Mouse (Mus musculus): ENCODE results near the gene Fanca.

Fanca gene

DNA sequence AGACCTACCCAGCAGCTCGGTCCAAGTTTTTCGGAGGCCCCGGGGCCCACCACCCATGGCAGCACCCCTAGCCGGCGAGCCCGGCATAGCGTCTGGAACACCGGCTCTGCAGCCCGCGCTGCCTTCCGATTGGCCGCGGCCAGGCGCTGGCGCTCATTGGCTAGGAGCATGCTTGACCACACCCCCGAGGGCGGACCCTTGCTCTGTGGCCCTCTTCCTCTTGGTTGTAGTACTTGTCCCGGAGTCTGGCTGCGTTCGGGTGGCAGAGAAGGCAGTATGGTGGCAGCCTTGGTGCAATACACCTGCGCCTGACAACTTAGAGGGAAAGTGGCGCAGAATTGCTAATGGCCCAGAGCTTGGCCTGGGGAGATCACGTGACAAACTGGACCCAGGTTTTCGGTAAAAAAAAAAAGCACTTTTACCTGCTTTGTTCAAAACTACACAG lies at the start of gene Fanca:
TSS of gene Fanca (minus strand) at position 110 of the 445 bp plus-strand sequence.
- DNase-seq (ENCODE audit: low read depth in 1 of 2, low spot score in 2 of 2), result peak; percentile 81 to 82

DNA sequence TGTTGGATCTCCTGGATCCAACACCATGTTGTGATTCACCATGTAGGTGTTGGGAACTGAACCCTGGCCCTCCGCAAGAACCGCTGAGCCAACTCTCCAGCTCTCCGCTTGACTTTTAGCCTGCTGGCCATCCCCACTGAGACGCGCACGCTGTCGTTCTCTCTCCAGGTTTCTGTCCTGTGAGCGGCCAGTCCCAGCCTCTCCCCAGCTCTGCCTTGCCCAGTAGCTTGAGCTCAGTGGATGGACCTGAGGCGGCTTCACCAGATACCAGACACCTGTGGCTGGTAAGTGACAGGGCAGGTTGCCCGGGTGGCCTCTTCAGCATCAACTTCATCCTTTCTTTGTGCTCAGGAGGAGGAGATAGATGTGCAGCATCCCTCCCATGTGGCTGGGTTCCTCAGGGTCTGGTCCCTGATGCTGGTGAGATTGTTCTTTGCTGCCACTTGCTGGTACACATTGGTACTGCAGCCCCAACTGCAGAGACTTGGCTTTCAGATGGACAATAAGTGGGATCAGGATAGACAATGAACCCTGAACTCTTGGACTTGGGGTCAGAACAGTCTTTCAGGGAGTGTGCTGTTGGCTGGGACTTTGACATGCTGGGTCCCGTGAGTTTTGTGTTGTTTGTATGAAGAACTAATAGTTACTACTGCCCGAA lies 42.8 kb upstream of the Fanca start:
- DNase-seq (ENCODE audit: low read depth in 1 of 2, low spot score in 2 of 2), result peak in 1 of 2 experiments; percentile 62

DNA sequence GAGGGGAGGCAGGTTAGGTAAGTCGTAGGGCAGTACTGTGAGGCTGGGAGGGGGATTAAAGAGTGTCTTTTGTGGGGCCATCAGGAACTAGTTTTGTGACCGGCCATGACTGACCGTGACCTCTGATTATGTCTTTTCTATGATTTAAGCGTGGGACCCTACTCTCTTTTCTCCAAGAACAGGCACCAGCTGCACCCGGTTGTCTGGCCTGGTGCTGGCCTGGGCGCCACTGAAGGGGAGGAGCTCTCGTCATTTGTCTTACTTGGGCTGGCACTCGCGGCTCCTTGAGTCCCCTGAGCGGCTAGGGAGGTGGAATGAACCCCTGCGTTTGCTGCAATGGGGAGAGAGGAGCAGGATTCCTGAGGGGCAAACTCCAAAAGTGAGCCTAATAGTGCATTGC lies 34.8 kb upstream of the Fanca start:
- no peak for DNase-seq (ENCODE audit: low read depth in 1 of 2, low spot score in 2 of 2)

DNA sequence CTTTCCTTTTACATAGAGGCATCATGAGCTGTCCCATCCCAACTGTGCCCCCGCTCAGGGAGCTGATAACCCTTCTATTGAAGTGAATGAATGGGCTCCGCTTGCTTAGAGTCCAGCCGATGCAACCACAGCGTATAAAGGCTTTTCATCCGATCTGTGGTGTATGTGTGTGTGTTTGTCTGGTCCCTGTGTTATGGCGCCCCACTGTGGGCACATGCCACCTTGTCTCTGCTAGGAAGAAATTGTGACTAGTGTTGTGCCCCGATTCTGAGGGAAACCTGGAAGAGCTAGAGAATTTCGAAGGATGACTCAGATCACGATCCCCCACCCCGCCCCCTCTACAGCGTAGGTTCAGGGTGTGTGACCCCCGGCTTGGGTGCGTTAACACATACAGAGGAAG lies 34.4 kb upstream of the Fanca start:
- no peak for DNase-seq (ENCODE audit: low read depth in 1 of 2, low spot score in 2 of 2)

DNA sequence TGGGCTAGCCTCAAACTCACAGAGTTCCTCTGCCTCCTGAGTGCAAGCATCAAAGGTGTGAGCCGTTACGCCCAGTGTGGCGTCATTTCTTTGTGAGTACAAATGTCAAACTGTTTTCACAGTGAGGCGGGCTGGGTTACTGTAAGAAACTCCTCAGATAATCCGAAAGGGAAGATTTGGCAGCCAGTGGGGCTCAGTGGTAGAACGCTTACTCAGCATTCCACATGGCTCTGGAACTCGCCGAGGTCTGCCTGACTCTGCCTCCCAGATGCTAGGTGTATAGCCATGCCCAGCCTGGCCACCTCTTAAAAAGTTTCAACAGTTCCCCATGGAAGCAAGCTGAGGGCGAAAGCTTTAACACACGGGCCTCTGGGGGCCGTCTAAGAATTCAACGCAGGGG lies 33.7 kb upstream of the Fanca start:
- no peak for DNase-seq (ENCODE audit: low read depth in 1 of 2, low spot score in 2 of 2)

DNA sequence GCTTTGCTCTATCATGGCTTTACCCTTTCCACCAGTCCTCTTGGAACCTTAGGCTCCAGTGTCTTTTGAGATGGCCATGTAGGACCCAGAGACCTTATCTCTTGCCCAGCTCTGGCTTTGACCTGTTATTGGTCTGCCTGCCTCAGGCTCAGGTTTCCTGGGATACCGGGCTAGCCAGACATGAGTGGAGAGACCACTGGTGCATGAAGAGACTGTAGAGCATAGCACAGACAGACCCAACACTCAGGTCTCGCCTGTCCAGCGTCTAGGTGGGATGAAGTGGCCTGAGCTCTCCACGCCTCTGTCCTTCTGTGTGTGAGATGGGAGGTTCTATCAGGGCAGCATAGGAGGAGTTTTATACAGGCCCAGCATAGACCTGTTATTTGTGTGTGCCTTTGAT lies 30.7 kb upstream of the Fanca start:
- no peak for DNase-seq (ENCODE audit: low read depth in 1 of 2, low spot score in 2 of 2)

DNA sequence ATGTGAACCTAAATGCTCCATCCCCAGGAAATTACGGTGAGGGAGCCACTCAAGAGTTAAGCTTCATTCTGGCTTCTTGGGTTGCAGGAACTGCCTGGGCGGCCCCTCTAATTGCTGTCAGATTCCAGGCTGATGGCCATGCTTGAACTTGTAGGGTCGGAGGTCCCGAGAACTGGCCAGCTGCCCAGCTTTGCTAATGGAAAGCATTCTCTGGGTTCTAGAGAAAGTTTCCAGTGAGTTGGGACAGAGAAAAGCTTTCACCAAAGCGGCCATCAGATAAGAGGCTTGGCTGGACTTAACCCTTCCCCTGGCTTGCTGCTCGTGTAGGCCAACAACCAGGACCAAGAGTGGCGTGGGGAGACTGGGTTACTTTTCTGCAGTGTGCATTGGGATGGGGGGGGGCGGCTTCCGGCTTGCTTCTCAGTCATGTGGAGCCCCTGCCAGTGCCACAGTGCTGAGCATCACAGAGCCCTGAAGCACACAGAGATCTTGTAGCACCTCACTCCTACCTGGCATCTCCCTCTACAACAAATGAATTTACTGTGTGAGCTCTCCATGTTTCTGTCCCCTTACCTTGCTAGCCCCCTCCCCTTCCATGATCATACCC lies 30.0 kb upstream of the Fanca start:
- DNase-seq (ENCODE audit: low read depth in 1 of 2, low spot score in 2 of 2), result no peak

DNA sequence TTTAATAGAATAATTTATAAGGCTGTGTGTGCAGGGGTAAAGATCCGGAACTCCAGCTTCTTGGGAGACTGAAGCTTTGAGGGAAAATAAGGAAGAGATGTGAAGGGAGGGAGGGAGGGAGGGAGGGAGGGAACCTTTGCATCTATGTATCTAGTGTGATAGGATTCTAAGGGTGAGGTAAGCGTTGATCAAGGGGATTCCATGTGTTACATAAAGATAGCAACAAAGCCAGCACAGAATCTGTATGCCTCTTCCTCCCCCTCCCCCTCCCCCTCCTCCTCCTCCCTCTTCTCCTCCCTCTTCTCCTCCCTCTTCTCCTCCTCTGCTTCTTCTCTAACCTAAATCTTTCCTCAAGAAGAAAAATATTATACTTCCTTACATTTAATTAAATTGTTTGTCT lies 28.9 kb upstream of the Fanca start:
- DNase-seq (ENCODE audit: low read depth in 1 of 2, low spot score in 2 of 2), result no peak

DNA sequence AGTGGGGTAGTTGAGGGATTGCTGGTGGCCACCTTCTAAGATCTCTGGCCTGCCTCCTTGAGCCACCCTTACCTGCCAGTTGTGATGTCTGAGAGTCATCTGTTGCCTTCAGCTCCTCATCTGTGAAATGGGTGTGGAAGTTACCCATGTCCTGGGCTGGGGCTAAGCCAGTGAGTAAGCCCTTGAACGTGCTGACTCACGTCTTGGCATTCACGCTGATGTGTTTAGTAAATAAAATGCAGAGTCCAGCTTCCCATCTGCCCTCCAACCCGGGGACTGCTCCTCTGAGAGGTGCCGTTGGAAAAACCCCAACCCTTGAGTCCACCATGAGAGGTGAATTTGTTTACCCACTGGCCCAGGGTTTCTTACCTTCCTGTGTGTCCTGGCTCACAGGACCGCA lies 27.5 kb upstream of the Fanca start:
- DNase-seq (ENCODE audit: low read depth in 1 of 2, low spot score in 2 of 2), result no peak

DNA sequence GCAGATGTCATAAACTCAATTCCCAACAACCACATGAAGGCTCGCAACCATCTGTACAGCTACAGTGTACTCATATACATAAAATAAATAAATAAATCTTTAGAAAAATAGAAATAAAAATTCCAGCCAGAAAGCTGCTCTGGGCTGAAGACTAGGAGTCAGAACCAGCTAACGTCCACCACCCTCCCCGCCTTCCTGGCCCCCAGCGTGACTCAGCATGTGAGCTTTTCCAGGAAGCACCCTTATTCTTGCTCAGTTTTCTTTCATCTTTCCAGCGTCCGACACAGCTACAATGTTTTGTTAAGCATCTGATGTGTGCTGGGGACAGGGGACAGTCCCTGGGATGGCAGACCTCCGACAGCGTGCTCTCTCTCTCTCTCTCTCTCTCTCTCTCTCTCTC lies 26.8 kb upstream of the Fanca start:
- DNase-seq (ENCODE audit: low read depth in 1 of 2, low spot score in 2 of 2), result no peak

DNA sequence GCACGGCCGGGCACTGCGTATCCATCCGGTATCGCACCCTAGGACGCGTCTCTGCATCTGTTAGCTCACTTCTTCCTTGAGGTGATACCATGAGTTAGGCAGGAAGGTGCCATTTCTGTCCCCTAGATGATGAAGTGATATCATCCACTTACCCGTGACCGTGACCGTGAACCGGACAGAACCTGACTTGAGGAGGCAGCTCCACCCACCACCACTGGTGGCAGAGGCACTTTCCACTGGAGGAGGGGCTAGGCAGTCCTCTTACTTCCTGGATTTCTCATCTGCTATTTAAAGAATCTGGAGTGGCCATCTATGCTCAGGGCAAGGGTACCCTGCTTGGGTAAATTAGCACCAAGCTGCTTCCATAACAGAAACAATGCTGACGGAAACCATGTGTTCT lies 25.0 kb upstream of the Fanca start:
- DNase-seq (ENCODE audit: low read depth in 1 of 2, low spot score in 2 of 2), result no peak

DNA sequence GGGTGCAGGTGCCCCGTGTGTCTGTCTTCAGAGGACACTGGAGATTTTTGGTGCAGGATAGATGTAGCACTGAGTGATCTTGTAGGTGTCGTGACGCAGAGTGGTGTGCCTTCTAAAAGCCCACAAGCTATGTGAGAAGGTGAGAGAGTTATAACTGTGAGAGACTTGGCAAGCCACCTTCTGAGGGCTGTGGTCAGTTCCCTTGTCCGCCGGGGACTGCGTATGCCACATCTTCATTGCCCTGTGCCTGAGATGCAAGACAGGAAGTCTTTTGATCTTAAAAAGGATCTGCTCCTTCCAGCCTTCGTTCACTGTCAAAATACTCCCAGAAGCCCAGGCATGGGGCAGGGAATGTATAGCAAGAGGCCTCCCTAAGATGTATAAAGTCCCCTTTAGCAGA lies 24.5 kb upstream of the Fanca start:
- no peak for DNase-seq (ENCODE audit: low read depth in 1 of 2, low spot score in 2 of 2)

DNA sequence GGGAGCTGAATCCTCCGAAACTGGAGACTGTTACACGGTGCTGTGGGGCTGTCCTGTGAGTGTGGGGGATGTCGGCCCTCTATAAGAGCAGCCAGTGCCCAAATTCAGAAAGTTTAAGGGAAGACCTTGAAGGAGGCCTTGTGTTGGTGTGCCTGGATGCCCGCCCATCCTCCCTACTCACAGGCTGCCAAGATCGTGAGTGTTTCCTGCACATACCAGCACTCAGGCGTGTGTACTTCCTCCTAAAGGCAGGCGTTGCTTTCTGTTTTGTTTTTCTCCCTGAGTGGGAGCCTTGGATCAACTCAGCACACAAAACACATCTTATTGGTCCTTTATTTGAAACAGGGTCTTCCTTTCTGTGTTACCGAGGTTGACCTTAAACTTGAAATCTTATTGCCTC lies 23.9 kb upstream of the Fanca start:
- no peak for DNase-seq (ENCODE audit: low read depth in 1 of 2, low spot score in 2 of 2)

DNA sequence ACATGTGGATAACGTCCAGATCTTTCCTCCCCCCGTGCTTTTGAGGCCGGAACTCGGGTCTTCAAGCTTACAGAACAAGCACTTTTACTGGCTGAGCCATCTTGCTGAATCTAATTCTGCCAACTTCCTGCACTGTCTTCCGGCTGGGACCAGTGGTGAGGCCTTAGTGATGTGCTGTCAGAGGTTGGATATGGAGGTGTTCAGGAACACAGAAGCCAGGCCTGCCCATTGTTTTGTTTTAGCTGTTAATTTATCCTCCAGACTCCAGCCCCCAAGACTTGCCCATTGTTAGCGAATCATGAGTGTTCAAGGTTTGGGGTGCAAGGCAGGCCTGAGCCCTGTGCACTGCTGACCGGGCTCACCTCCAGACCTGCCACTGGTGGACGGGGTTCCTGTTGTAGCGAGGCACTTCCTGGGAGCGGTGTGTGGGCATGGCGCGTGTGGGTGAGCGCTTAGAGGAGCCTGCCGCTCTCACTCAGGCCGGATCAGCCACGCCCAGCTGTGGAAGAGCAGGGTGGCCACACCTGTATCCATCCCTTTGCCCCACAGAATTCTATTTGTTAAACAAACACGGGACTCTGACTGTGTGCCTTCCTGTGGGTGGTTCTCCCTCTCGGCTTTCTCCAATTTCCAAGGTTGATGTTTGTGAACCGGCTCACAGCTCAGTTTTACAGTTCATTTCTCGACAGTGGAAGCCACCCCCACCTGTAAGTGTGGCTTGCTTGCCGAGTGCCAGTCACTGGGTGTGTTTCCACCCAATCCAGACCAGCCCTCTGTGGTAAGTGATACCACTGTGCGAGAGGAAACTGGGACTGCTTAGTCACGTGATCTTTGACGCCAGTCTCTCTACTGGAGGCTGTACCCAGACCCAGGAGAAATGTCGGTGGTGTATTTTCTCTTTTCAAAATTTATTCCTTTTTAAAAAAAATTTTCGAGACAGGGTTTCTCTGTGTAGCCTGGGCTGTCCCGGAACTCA lies 23.0 kb upstream of the Fanca start:
- no peak for DNase-seq (ENCODE audit: low read depth in 1 of 2, low spot score in 2 of 2)

DNA sequence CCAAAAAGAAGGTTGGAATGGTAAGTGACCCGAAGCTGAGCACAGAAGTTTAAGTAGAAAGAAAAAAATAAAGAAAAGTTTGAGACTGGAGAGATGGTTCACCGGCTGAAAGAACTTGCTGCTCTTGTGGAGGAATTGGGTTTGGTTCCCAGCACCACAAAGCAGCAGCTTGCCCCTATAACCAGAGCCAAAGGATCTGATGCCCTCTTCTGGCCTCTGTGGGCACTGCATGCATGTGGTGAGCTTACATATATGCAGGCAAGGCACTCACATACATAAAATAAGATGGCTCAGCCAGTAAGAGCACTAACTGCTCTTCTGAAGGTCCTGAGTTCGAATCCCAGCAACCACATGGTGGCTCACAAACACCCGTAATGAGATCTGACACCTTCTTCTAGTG lies 21.7 kb upstream of the Fanca start:
- DNase-seq (ENCODE audit: low read depth in 1 of 2, low spot score in 2 of 2), result no peak

DNA sequence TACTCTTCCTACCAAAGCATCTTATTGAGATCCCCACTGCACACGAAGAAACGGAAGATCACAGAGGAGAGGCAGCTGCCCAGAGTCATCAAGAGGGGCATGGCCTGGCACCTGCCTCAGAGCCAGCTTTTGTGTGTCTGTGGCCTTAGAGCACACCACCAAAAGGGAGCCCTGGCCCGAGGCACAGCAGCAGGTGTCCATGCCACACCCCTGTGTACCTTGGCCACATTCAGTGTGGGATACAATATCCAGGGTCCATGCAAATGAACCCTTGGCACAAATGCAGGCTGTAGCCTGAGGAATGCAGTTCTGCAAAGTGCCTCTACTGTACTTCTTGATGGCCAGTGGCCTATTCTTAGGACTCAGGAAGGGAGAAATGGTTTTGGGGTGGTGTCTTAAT lies 19.1 kb upstream of the Fanca start:
- no peak for DNase-seq (ENCODE audit: low read depth in 1 of 2, low spot score in 2 of 2)

DNA sequence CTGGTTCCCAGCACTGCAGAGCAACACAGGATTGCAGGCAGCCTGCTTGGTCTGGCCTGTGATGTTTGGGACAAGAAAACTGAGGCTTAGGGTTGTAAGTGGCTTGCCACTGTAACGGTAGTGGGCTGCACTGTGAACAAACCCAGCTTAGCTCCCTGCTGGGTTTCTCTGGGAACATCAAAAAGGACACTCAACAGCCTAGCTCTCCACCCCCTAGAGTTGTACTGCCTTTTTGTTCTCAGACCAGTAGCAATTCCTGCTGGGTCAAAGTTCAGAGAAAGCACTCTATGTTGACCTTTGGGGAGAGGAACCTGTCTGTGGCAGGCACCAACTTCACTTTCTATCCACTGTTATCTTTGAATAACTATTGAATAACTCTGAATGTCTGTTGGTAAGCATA lies 16.1 kb upstream of the Fanca start:
- no peak for DNase-seq (ENCODE audit: low read depth in 1 of 2, low spot score in 2 of 2)

DNA sequence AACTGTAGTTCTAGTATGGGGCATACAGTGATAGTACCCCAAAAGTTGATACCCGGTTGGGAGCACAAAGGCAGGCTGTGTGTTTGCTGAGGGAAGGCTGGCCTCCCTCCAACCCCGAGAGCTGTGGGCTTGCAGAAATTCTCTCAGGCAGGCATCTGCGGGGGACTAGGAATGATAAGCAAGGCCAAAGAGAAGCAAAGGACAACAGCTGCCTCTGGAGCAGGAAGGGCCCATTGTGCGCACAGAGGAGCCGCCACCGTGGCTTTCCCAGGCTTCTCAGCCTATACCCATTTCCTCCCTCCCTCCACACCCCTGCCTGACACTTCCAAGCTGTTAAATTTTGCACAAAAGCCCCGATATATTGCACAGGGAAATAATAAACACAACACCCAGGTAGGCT lies 15.5 kb upstream of the Fanca start:
- no peak for DNase-seq (ENCODE audit: low read depth in 1 of 2, low spot score in 2 of 2)

DNA sequence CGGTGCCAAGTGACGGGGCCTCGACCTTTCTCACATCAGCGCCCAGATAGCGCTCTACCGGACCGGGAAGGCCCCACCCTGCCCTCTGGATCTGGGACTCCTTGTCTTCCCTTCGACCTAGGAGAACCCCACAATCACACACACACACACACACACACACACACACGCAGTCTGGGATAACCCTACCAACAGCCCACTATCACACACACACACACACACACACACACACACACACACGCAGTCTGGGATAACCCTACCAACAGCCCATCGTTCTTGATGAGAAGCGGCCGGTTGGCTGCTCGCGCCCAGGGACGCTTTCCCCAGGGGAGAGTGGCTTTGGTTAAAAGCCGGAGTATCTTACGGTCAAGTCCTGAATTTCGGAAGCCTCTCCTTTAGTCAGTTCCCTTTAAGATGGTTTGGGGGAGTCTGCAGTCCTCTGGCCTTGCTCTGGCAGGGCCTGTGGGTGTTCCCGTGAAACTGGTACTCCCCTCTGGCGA lies 14.8 kb upstream of the Fanca start:
- no peak for DNase-seq (ENCODE audit: low read depth in 1 of 2, low spot score in 2 of 2)

DNA sequence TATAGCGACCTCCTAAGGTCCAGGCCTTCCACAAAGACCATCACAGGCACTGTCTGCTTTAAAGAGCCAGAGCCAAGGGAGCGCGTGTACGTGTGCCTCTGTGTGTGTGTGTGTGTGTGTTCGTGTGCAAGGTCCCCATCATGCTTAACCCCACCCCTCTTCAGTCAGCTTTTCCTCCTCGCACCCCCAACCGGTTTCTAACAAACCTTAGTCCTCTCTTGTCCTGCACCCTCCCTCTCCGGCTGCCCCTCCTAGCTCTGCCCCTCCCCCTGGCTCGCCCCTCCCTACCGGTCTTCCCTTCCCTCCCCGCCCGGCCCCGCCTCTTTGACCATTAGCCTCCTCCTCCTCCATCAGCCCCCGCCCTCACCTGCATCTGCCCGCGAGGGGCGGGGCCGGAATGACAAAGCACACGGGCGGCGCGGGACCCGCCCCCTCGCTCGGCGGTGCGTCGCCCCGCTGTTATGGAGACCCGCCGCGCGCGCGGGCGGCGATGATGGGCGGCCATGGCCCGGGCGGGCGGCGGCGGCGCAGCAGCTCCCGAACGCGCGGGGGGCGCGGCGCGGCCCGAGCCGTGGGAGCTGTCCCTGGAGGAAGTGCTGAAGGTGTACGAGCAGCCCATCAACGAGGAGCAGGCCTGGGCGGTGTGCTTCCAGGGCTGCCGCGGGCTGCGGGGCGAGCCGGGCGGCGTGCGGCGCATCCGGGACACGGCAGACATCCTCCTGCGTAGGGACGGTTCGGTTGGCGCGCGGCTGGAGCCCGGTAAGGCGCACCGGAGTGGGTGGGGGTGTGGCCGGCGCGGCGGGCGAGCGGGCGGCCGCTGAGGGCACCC lies 14.1 kb upstream of the Fanca start, which contains the start of gene Spire2:
TSS of gene Spire2 (plus strand) at position 452 of the 829 bp plus-strand sequence.
- peak in 1 of 2 experiments; percentile 37 for DNase-seq (ENCODE audit: low read depth in 1 of 2, low spot score in 2 of 2)

DNA sequence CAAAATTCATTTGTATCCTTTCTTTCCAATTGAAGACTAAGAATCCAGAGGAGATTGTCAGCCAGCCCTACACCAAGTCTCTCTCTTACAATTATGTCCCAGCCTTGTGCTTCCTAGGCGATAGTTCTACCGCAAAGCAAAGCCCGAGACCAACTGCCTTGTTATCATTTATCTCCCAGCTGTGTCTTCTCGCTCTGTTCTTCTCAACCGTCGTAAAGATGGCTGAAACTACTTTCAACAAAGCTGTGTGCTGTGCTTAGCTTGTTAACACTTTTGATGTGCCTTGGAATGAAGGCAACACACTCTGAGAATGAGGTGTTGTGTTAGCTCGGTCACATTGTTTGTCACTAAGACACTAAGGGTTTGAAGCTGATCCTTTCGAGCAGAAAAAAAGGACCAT lies 13.4 kb upstream of the Fanca start:
- no peak for DNase-seq (ENCODE audit: low read depth in 1 of 2, low spot score in 2 of 2)
